Mouse (Mus musculus) testis, adult 2 months (tissue): Measurements from ENCODE around the gene D430019H16Rik. TPM values are rescaled to one million over a fixed set of nuclear protein-coding genes. Genes with fewer than 3 reads are reported as not detected.

Experiments
- H3K27ac ChIP-seq: fragments of 200-500 bp; 2 replicates; pipeline ENCODE4 v1.5.1; 2012; ENCODE audit warnings: low read depth, low read length; ENCODE audit not compliant: control insufficient read depth, insufficient read depth
- H3K27me3 ChIP-seq: fragments of 200-500 bp; 2 replicates; pipeline ENCODE4 v1.6.1; 2012; ENCODE audit warnings: mild to moderate bottlenecking, low read length, moderate library complexity; ENCODE audit not compliant: control insufficient read depth, insufficient read depth
- H3K36me3 ChIP-seq: fragments of 200-500 bp; 2 replicates; pipeline ENCODE4 v1.6.1; 2012; ENCODE audit warnings: mild to moderate bottlenecking, low read length; ENCODE audit not compliant: control insufficient read depth, insufficient read depth
- H3K4me1 ChIP-seq: fragments of 200-500 bp; 2 replicates; pipeline ENCODE4 v1.6.1; 2012; ENCODE audit warnings: low read length; ENCODE audit not compliant: control insufficient read depth, insufficient read depth
- H3K4me3 ChIP-seq: fragments of 200-500 bp; 2 replicates; pipeline ENCODE4 v1.5.1; 2012; ENCODE audit warnings: low read depth, mild to moderate bottlenecking, low read length, moderate library complexity, mixed read lengths; ENCODE audit not compliant: control insufficient read depth
- CTCF ChIP-seq: fragments of 200-500 bp; IDR thresholded peaks from 2 replicates; pipeline ENCODE4 v1.5.1; 2012; ENCODE audit warnings: low read depth, mild to moderate bottlenecking, inconsistent platforms, low read length, moderate library complexity; ENCODE audit not compliant: control insufficient read depth, insufficient read depth, insufficient replicate concordance
- POLR2A ChIP-seq: fragments of 200-500 bp; IDR thresholded peaks from 2 replicates; pipeline ENCODE4 v1.6.1; 2012; ENCODE audit warnings: low read depth, mild to moderate bottlenecking, inconsistent platforms, low read length, moderate library complexity; ENCODE audit not compliant: control insufficient read depth
- polyA plus RNA-seq: library from polyadenylated mRNA; depleted of rRNA; stranded (reverse); fragments of >200 nt; gene quantifications from 2 replicates; pipeline ENCODE4 v1.2.3, GENCODE M21; 2012

The D430019H16Rik gene
- polyA plus RNA-seq, 1 experiment: 0.88 TPM

DNA sequence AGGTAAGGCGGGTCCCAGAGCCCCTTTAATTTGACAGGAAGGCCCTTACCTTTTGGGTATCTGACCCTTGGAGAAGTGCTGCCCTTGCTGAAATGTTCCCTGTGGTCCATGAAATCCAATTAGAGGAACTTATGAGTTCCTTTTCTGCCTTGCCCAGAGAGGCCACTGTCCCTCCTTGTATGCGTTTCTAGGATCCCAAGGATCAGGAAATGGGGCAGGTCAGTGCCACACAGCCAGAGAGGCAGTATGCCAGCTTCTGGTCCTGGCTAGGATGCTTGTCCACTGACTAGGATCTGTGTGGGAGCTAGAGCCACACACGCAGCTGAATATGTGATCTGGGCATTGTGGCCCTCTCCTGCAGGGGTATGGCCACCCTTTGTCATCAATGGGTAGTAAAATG is 36.6 kb downstream of the D430019H16Rik start:
- H3K36me3 ChIP-seq: no peaks in the 10 kb centered on the region
- no peaks in the 10 kb centered on the region for H3K4me1 ChIP-seq
- H3K27ac ChIP-seq: no peak overlapping the region
- no peaks in the 10 kb centered on the region for H3K27me3 ChIP-seq
- no peak for TF ChIP-seq POLR2A
- TF ChIP-seq CTCF: no peak
- H3K4me3 ChIP-seq: no peak overlapping the region

DNA sequence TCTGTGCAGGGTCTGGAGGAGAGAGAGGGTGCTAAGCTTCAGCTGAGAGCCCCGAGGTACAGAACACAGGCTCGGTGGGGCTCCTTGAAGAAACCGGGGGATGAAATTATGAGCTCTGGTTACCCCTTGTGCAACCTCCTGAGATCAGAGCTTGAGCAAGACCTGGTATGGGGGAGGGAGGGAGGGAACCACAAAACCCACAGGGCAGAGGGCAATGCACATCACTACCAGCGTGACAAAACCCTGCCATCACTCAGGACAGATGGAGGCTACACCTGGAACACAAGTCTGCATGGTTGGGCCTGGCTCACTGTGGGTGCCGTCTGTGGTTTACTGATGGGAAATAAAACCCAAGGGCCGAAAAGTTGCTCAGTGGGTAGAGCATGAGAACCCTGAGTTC is 37.1 kb downstream of the D430019H16Rik start:
- no peaks in the 10 kb centered on the region for H3K4me1 ChIP-seq
- TF ChIP-seq CTCF (no peak), POLR2A (no peak)
- no peak overlapping the region for H3K27ac ChIP-seq
- no peaks in the 10 kb centered on the region for H3K27me3 ChIP-seq
- no peaks in the 10 kb centered on the region for H3K36me3 ChIP-seq
- no peak overlapping the region for H3K4me3 ChIP-seq

DNA sequence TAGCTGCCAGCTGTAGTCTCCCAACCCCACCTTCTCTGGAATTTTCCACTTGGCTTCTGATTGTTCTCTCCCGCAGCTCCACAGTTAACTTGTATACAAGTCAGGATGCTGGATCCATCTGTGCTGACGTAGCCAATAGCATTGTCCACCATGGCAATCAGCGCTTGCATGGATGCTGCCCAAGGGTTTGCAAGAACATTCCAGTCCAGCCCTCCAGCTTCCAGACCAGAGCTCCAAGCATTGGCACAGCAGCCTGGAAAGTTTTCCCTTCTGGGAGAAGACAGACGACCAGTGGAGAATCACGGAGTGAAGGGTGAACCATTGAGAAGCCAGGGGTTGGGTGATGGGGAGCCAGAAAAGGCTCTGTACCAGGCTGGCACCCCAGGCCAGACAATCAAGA is 41.1 kb downstream of the D430019H16Rik start:
- Histone ChIP-seq H3K36me3 (no peaks in the 10 kb centered on the region), H3K4me1 (no peaks in the 10 kb centered on the region), H3K4me3 (no peak overlapping the region), H3K27me3 (no peaks in the 10 kb centered on the region), H3K27ac (no peak overlapping the region)
- TF ChIP-seq CTCF: no peak
- no peak for TF ChIP-seq POLR2A

DNA sequence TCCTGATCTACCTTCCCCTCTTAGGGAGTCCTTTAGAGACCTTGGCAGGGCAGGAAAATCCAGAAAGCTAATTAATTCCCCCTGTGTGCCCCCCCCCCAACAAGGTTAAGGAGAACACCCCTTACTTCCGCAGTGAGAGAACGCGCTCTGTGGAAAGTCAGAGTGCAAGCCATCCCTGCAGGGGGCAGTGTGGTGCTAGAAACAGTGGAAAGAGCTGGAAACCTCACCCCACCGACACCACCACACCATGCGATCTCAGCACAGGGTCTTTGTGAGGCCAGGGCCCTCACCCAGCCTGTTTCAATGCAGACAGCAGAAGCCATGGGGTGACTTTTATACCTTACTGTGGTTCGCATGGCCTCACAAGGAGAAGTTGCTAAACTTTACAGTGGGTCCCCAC is 44.2 kb downstream of the D430019H16Rik start:
- Histone ChIP-seq H3K27ac (no peak overlapping the region), H3K27me3 (no peaks in the 10 kb centered on the region)
- TF ChIP-seq POLR2A (no peak), CTCF (peak; percentile 66; the same call in 1 of the 2 replicates)

DNA sequence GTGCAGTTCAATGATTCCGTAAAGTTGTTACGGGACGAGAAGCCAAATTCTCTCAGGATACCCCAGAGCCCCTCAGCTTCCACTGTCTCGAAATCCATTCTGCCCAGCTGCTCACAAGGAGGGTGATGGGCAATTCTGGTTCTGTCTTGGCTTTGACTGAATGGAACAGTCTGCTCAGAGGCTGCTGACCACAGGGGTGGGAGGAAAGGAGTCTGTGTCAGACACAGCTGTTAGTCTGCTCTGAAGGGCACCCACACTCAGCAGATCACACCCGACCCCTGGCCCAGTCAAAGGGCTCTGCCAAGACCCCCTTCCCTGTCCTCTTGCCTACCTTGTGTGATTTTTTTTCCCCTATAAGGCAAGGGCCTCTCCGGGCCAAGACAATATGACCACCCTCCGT is 44.8 kb downstream of the D430019H16Rik start:
- TF ChIP-seq POLR2A (no peak), CTCF (no peak)
- Histone ChIP-seq H3K27ac (no peak overlapping the region), H3K27me3 (no peaks in the 10 kb centered on the region), H3K4me1 (no peaks in the 10 kb centered on the region), H3K4me3 (no peak overlapping the region), H3K36me3 (no peaks in the 10 kb centered on the region)

More for the DNA sequence above, 44.2 kb downstream of the D430019H16Rik start:
- Histone ChIP-seq H3K36me3 (no peaks in the 10 kb centered on the region), H3K4me1 (no peaks in the 10 kb centered on the region), H3K4me3 (no peak overlapping the region)

DNA sequence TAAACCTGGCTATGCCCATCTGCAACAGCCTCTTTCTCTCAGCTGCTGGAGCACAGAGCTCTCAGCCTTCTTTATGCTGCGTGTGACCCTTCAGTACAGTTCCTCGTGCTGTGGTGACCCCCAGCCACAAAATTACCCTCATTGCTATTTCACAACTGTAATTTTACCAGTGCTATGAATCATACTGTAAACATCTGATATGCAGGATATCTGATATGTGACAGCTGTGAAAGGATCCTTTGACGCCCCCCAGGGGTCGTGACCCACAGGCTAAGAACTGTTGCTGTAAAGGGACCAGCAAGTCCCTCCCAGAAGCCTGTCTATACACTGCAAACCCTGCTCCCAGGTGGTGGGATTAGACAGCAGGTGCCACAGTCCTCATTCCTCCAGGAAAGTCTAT is 45.2 kb downstream of the D430019H16Rik start:
- TF ChIP-seq POLR2A (no peak), CTCF (no peak)
- H3K27me3 ChIP-seq: no peaks in the 10 kb centered on the region
- H3K27ac ChIP-seq: no peak overlapping the region
- H3K36me3 ChIP-seq: no peaks in the 10 kb centered on the region
- no peaks in the 10 kb centered on the region for H3K4me1 ChIP-seq
- H3K4me3 ChIP-seq: no peak overlapping the region

DNA sequence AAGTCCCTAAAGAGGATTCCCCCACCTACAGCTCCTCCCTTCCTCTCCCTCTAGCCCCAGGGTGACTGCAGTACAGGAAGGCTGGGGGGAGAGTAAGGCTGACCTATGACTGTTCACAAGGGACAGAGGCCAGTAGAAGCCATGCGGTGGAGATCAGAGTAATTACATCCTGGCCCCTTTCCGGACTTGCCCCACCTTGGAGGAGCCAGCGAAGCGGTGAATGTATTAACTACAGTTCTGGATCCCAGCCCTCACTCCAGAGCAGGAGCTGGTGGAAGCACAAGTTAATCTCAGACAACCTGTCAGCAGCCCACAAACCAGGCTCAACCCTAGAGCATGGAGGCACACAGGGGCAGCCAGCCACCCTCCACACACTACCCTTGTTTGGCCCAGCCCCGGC is 47.3 kb downstream of the D430019H16Rik start:
- Histone ChIP-seq H3K4me3 (no peak overlapping the region), H3K4me1 (peaks cover 2% of the 10 kb centered on the region), H3K27ac (no peak overlapping the region), H3K36me3 (no peaks in the 10 kb centered on the region), H3K27me3 (no peaks in the 10 kb centered on the region)
- no peak for TF ChIP-seq POLR2A
- no peak for TF ChIP-seq CTCF

DNA sequence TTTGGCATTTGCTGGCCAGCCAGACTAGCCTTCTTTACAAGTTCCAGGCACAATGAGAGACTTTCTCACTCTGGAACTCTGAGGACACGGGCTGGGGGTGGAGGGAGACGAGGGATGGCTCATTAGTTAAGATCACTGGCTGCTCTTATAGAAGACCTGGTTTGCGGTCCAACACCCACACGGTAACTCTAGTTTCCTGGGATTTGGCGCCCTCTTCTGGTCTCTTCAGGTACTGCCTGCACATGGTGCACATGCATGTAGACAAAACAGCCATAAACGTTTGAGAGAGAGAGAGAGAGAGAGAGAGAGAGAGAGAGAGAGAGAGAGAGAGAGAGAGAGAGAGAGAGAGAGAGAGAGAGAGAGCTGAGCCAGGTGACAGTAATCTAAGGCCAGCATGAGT is 51.1 kb downstream of the D430019H16Rik start:
- TF ChIP-seq CTCF (peak; percentile 57; the same call in 1 of the 2 replicates), POLR2A (no peak)
- no peak overlapping the region for H3K27ac ChIP-seq
- H3K4me3 ChIP-seq: no peak overlapping the region
- no peaks in the 10 kb centered on the region for H3K36me3 ChIP-seq
- no peaks in the 10 kb centered on the region for H3K27me3 ChIP-seq
- peaks cover 2% of the 10 kb centered on the region for H3K4me1 ChIP-seq
